Mouse (Mus musculus): Measurements from ENCODE around the gene Apol8. TPM values are rescaled to one million over a fixed set of nuclear protein-coding genes. Genes with fewer than 3 reads are reported as not detected.

Apol8 gene
- total and polyA plus RNA-seq, 2 experiments from 2014 or later, result 0.04 to 0.46 TPM

DNA sequence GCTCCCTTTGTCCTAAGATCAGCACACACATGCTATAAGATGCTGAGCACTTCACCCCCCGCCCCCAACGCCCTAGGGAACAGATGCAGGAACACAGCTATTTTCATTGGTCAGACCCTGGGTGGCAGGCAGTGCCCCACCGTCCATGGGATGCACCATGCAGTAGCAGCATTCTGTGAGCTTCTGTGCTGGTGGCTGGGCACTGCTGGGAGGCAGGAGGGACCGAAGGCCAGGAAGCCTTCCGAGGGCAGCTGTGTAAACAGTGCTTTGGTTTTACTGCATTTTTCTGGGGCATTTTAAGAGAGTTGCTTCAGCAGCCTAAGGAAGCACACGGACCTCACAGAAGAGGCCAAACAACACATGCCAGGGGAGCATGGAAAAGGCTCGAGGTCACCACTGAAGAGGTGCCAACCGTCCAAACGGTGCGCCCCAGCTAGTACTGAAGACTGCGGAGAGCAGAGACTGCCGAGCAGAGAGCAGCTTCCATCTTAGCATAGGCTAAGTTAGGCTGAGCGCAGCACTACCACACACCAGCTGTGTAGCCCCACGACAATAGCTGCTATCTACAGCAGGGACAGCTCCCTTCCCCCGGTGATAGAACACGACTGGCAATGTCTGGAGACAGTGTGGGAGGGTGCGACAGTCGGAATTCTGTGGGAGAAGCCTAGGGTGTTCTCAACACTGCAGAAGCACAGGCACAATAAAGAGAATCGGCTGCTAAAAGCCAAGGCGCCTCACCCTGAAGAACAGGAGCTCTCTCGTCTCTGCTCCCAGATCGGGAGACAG lies 27.4 kb upstream of the Apol8 start:
- ATAC-seq (ENCODE audit: insufficient read depth, low read depth) (no peak), DNase-seq (ENCODE audit: low spot score) (no peak)
- H3K27ac ChIP-seq (ENCODE audit: low read depth), result no peak overlapping the region

DNA sequence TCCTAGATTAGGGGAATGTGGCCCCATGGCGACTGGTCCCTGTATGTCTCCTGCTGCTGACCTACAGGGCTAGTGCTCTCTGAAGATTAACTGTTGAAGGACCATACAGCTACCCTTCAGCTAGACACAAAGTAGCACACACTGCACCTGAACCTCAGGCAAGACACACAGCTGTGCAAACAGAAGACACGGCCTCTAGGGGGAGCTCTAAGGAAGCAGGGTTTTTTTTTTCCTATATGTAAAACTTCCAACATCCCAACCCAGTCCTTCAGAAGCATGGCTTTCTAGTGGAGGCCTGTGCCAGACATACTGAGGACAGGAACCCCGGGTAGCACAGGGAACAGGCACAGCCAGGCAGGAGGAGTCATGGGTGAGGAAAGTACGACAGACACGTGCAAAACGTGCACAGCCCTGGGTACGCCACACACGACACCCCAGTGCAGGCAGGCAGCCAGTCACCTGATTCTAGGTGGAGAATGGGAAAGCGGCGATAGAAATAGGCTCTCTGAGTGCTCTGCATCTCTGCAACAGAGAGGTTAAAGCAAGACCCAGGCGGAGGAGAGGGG lies 25.7 kb upstream of the Apol8 start:
- TF ChIP-seq EP300 (IDR thresholded peaks at IDR 0.05; ENCODE audit: low read depth) (no peak), CTCF (IDR thresholded peaks at IDR 0.05; ENCODE audit: low read depth) (peak; percentile 54)
- H3K27me3 ChIP-seq (ENCODE audit: control insufficient read depth, insufficient read depth, low read length), result no peaks in the 10 kb centered on the region
- H3K4me3 ChIP-seq (ENCODE audit: low read depth, low read length), result no peak overlapping the region
- H3K4me2 ChIP-seq (ENCODE audit: low read depth, low read length), result no peak overlapping the region
- ATAC-seq (ENCODE audit: insufficient read depth, low read depth), result no peak
- H3K9me3 ChIP-seq (replicated peaks; ENCODE audit: control insufficient read depth, low read length), result no peaks in the 10 kb centered on the region
- no peak overlapping the region for H3K9ac ChIP-seq (replicated peaks; ENCODE audit: low read depth, low read length)
- no peaks in the 10 kb centered on the region for H3K4me1 ChIP-seq (ENCODE audit: control insufficient read depth, insufficient read depth)
- WGBS, result 79% methylated on average over 11 of the region's 11 CpGs
- DNase-seq (ENCODE audit: low spot score), result peak; percentile 16
- H3K36me3 ChIP-seq (replicated peaks; ENCODE audit: control insufficient read depth, insufficient read depth, low read length), result peaks cover 100% of the 10 kb centered on the region
- H3K27ac ChIP-seq (ENCODE audit: low read depth), result no peak overlapping the region

More for the DNA sequence above, 27.4 kb upstream of the Apol8 start:
- Histone ChIP-seq H3K27me3 (ENCODE audit: control insufficient read depth, insufficient read depth, low read length) (no peaks in the 10 kb centered on the region), H3K9ac (replicated peaks; ENCODE audit: low read depth, low read length) (no peak overlapping the region), H3K4me2 (ENCODE audit: low read depth, low read length) (no peak overlapping the region), H3K36me3 (replicated peaks; ENCODE audit: control insufficient read depth, insufficient read depth, low read length) (peaks cover 100% of the 10 kb centered on the region), H3K9me3 (replicated peaks; ENCODE audit: control insufficient read depth, low read length) (no peaks in the 10 kb centered on the region), H3K4me1 (ENCODE audit: control insufficient read depth, insufficient read depth) (no peaks in the 10 kb centered on the region), H3K4me3 (ENCODE audit: low read depth, low read length) (no peak overlapping the region)
- no peak for TF ChIP-seq CTCF (IDR thresholded peaks at IDR 0.05; ENCODE audit: low read depth)
- TF ChIP-seq EP300 (IDR thresholded peaks at IDR 0.05; ENCODE audit: low read depth), result no peak
- WGBS, result 69% methylated on average over 22 of the region's 22 CpGs

DNA sequence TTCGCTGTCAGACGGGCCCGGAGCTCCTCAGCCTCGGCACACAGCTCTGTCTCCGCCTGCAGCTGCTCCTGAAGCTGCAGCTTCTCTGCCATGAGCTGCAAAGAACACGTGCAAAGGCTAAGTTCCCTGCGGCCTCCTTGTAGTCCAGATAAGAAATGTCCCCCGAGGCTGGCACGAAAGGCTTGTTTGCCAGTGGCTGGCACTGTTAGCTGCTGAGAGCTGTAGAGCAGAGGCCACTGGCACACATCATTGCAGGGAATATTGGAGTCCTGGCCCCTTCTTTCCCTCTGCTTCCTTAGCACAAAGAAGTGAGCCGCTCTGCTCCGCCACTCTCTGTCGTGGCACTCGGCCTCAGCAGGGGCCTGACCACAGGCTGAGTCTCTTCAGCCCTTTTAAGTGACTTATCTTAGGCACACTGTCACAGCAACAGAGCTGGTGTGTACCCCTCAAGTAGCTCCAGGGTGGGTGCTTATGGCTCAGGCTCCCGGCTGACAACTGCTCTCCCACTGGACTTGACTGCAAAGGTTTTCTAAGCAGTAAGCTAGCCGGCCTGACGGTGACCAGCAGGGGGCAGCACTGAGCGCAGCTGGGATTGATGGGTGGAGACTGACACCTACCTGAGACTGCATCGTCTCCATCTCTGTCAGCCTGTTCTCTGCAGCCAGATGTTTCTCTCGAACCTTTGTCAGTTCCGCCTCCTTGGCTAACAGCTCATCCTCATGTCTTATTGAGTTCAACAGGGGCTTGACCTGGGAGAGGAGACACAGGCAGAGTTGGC lies 18.6 kb upstream of the Apol8 start:
- peak; percentile 27; the same call in 1 of the 2 replicates for ATAC-seq (ENCODE audit: insufficient read depth, low read depth)
- no peak overlapping the region for H3K9ac ChIP-seq (replicated peaks; ENCODE audit: low read depth, low read length)
- peak; percentile 95 for TF ChIP-seq CTCF (IDR thresholded peaks at IDR 0.05; ENCODE audit: low read depth)
- TF ChIP-seq EP300 (IDR thresholded peaks at IDR 0.05; ENCODE audit: low read depth), result no peak
- H3K27ac ChIP-seq (ENCODE audit: low read depth), result no peak overlapping the region
- no peaks in the 10 kb centered on the region for H3K4me1 ChIP-seq (ENCODE audit: control insufficient read depth, insufficient read depth)
- WGBS, result 66% methylated on average over 20 of the region's 20 CpGs
- DNase-seq (ENCODE audit: low spot score), result peak; percentile 33
- no peaks in the 10 kb centered on the region for H3K9me3 ChIP-seq (replicated peaks; ENCODE audit: control insufficient read depth, low read length)
- H3K36me3 ChIP-seq (replicated peaks; ENCODE audit: control insufficient read depth, insufficient read depth, low read length), result peaks cover 99% of the 10 kb centered on the region
- no peak overlapping the region for H3K4me3 ChIP-seq (ENCODE audit: low read depth, low read length)
- no peak overlapping the region for H3K4me2 ChIP-seq (ENCODE audit: low read depth, low read length)
- H3K27me3 ChIP-seq (ENCODE audit: control insufficient read depth, insufficient read depth, low read length), result no peaks in the 10 kb centered on the region

DNA sequence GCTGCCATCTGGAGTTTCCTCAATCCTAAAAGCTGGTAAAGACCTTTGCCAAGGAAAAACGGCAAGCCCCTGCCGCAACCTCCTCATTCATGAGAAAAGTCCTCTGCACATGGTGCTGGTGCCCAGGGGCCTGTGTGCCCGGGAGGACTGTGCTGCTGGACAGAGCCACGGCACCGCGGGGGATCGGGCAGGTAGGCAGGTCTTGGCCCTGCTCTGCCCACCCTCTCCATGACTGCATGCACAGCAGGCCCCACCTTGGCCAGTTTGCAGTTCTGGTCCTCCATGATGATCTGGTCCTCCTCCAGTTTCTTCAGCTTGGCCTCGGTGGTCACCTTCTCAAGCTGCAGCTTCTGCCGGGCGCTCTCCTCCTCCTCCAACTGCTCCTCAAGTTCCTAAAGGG lies 17.5 kb upstream of the Apol8 start:
- TF ChIP-seq CTCF (IDR thresholded peaks at IDR 0.05; ENCODE audit: low read depth) (no peak), EP300 (IDR thresholded peaks at IDR 0.05; ENCODE audit: low read depth) (no peak)
- Histone ChIP-seq H3K27ac (ENCODE audit: low read depth) (no peak overlapping the region), H3K9me3 (replicated peaks; ENCODE audit: control insufficient read depth, low read length) (no peaks in the 10 kb centered on the region), H3K4me3 (ENCODE audit: low read depth, low read length) (no peak overlapping the region), H3K27me3 (ENCODE audit: control insufficient read depth, insufficient read depth, low read length) (no peaks in the 10 kb centered on the region), H3K4me2 (ENCODE audit: low read depth, low read length) (no peak overlapping the region), H3K36me3 (replicated peaks; ENCODE audit: control insufficient read depth, insufficient read depth, low read length) (peaks cover 99% of the 10 kb centered on the region), H3K4me1 (ENCODE audit: control insufficient read depth, insufficient read depth) (no peaks in the 10 kb centered on the region), H3K9ac (replicated peaks; ENCODE audit: low read depth, low read length) (no peak overlapping the region)
- WGBS, result 95% methylated on average over 10 of the region's 10 CpGs
- ATAC-seq (ENCODE audit: insufficient read depth, low read depth) (no peak), DNase-seq (ENCODE audit: low spot score) (no peak)

DNA sequence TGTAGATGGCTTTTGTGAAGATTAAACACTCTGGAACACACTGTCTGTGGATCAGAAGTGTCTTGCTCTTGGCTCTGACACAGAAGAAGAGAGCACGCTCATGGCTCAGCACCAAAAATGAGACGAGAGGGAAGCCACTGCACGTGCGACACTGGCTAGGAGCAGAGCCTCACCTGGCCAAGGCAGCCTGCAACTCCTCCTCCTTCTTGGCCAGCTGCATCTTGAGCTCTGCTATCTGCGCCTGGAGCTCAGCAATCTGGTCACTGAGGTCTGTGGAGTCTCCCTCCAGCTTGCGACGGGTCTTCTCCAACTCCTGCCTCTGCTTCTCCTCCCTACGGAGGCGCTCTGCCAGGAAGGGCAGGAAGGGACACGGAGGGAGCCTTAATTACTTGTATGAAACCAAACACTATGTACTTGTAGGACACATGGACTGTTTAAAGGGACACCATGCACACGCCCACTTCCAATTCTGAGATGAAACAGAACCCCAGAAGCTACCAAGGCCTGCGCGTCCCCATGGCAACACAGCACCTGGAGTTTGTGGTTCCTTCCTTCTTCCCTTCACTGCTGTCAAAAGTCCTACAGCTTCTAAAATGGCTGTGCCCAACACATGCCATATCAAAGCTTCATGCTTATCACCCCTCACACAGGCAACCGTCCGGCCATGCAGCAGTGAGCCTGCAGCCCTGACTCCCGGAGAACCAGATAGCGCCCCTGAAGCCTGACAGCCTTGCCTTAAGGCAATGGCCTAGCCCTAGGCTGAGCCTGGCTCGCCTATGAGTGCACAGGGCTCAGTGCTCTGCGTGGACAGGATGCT lies 16.5 kb upstream of the Apol8 start:
- H3K27me3 ChIP-seq (ENCODE audit: control insufficient read depth, insufficient read depth, low read length), result no peaks in the 10 kb centered on the region
- ATAC-seq (ENCODE audit: insufficient read depth, low read depth) (no peak), DNase-seq (ENCODE audit: low spot score) (no peak)
- no peaks in the 10 kb centered on the region for H3K9me3 ChIP-seq (replicated peaks; ENCODE audit: control insufficient read depth, low read length)
- H3K4me2 ChIP-seq (ENCODE audit: low read depth, low read length), result no peak overlapping the region
- no peak overlapping the region for H3K27ac ChIP-seq (ENCODE audit: low read depth)
- WGBS, result 76% methylated on average over 19 of the region's 19 CpGs
- H3K4me1 ChIP-seq (ENCODE audit: control insufficient read depth, insufficient read depth), result no peaks in the 10 kb centered on the region
- TF ChIP-seq CTCF (IDR thresholded peaks at IDR 0.05; ENCODE audit: low read depth), result no peak
- no peak for TF ChIP-seq EP300 (IDR thresholded peaks at IDR 0.05; ENCODE audit: low read depth)
- no peak overlapping the region for H3K4me3 ChIP-seq (ENCODE audit: low read depth, low read length)
- no peak overlapping the region for H3K9ac ChIP-seq (replicated peaks; ENCODE audit: low read depth, low read length)
- H3K36me3 ChIP-seq (replicated peaks; ENCODE audit: control insufficient read depth, insufficient read depth, low read length), result peaks cover 99% of the 10 kb centered on the region
